Mouse (Mus musculus) heart, embryonic 11.5 days (tissue): ENCODE data around the gene 5330417C22Rik. TPM values are rescaled to one million over a fixed set of nuclear protein-coding genes. Genes with fewer than 3 reads are reported as not detected.

Experiments used
- ATAC-seq: fragments of 200-750 bp; cut with Nextera tagmentation; replicated peaks from 2 replicates; pipeline ENCODE4 v1.8.0; 2017; ENCODE audit warnings: moderate library complexity; ENCODE audit not compliant: insufficient number of reproducible peaks, low FRiP score, low TSS enrichment
- H3K27ac ChIP-seq: fragments of 300-500 bp; sonication (generic); 2 replicates; pipeline ENCODE4 v1.5.1; 2014; ENCODE audit warnings: mild to moderate bottlenecking, low read depth, low read length
- H3K27me3 ChIP-seq: fragments of 300-500 bp; sonication (generic); 2 replicates; pipeline ENCODE4 v1.6.1; 2014; ENCODE audit warnings: mild to moderate bottlenecking, low read length, mixed read lengths; ENCODE audit not compliant: control insufficient read depth, insufficient read depth
- H3K36me3 ChIP-seq: fragments of 300-500 bp; sonication (generic); 2 replicates; pipeline ENCODE4 v1.6.1; 2014; ENCODE audit warnings: mild to moderate bottlenecking, low read length, moderate library complexity, mixed read lengths; ENCODE audit not compliant: control insufficient read depth, insufficient read depth
- H3K4me1 ChIP-seq: fragments of 300-500 bp; sonication (generic); 2 replicates; pipeline ENCODE4 v1.6.1; 2014; ENCODE audit warnings: low read length; ENCODE audit not compliant: control insufficient read depth, insufficient read depth
- H3K4me2 ChIP-seq: fragments of 300-500 bp; sonication (generic); 2 replicates; pipeline ENCODE4 v1.6.1; 2014; ENCODE audit warnings: mild to moderate bottlenecking, moderate library complexity
- H3K4me3 ChIP-seq: fragments of 300-500 bp; sonication (generic); 2 replicates; pipeline ENCODE4 v1.5.1; 2014; ENCODE audit warnings: low read depth, low read length
- H3K9ac ChIP-seq: fragments of 300-500 bp; sonication (generic); 2 replicates; pipeline ENCODE4 v1.6.1; 2014; ENCODE audit warnings: mild to moderate bottlenecking, low read depth, low read length, moderate library complexity
- H3K9me3 ChIP-seq: fragments of 300-500 bp; sonication (generic); replicated peaks from 2 replicates; pipeline ENCODE4 v1.6.1; 2016; ENCODE audit warnings: low read length; ENCODE audit not compliant: control insufficient read depth
- WGBS: fragments of 180-500 bp; shearing (Covaris S2); extraction: QIAGEN DNeasy Blood & Tissue Kit; methylation state at CpG from one replicate; pipeline ENCODE4 v1.1.7; 2014; ENCODE audit not compliant: insufficient replicate concordance; 5-methylcytosine and 5-hydroxymethylcytosine counted together
- polyA plus RNA-seq: library from polyadenylated mRNA; unstranded; fragments of >200 nt; fragmentation: Nextera tagmentation; extraction: Ambion mirVana; gene quantifications from 2 replicates; pipeline ENCODE4 v1.2.1, GENCODE M21; 2014

The 5330417C22Rik gene
- polyA plus RNA-seq, 1 experiment from 2014 or later = 0.59 TPM

DNA sequence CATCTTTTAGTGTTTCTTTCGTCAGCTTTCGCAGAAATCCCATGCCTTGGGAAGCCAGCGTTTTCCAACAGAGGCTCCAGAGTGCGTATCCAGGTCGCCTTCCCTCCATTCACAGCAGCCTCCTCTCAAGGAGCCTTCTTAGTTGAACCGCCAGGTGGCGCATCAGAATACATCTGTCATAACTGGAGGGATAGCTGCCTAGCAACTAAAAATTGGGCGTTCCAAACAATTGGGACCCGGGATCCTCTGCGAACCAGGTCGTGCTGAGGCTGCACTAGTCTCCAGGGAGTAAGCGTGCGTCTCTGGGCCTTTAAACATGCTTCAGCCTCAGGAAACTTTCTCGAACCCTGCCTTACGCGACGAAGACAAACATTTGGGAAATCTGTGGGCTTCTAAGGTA, 967 bp upstream of the 5330417C22Rik start:
- ATAC-seq = no peak; the same call in 1 of the 2 replicates
- Histone ChIP-seq H3K27me3 (peaks cover 18% of the 10 kb centered on the region), H3K9ac (no peak overlapping the region)

DNA sequence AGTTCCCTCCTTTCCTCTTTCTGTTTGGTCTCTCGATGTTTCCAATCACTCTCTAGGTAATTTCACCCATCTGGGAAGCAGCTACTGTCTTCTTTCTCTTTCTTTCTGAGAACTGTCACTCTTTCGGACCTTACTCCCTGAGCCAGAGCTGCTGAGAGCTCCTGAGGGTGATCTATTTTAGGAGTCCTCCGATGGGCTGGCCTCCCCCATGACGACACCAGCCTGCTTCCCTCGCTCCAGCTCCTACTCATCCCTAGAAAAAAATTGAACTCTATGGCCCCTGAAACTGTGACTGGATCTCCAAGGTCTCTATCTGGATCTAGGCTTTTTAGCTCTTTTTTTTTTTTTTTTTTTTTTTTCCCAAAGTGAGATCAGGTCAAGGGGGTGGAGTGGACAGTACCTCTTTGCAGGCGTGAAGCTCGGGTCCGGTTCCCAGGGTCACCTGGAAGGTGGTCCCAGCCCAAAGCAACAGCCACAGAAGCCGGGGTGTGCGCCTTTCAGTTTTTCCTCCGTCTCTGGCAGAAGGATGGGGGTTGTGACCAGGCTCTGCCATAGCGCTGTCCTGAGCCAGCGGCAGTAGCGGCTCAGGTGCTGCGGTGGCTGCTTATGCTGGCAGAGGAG, 330 bp downstream of the 5330417C22Rik start:
- Histone ChIP-seq H3K9ac (no peak overlapping the region), H3K9me3 (no peaks in the 10 kb centered on the region), H3K4me3 (peak overlapping the region; percentile 45), H3K36me3 (no peaks in the 10 kb centered on the region), H3K4me2 (peak overlapping the region; percentile 86), H3K27me3 (peaks cover 18% of the 10 kb centered on the region), H3K4me1 (peaks cover 12% of the 10 kb centered on the region; the same call in 1 of the 2 replicates), H3K27ac (no peak overlapping the region)
- WGBS = 7% methylated on average over 15 of the region's 15 CpGs
- no peak for ATAC-seq

More for the DNA sequence above, 967 bp upstream of the 5330417C22Rik start:
- Histone ChIP-seq H3K9me3 (no peaks in the 10 kb centered on the region), H3K4me1 (peaks cover 12% of the 10 kb centered on the region; the same call in 1 of the 2 replicates), H3K27ac (no peak overlapping the region), H3K4me2 (peak overlapping the region; percentile 23), H3K36me3 (no peaks in the 10 kb centered on the region), H3K4me3 (no peak overlapping the region)
- 7% methylated on average over 17 of the region's 17 CpGs for WGBS

- ATAC-seq = no peak
- Histone ChIP-seq H3K9ac (no peak within 1 kb of the TSS), H3K4me1 (peaks cover 12% of the 10 kb centered on the region; the same call in 1 of the 2 replicates), H3K9me3 (no peaks in the 10 kb centered on the region), H3K36me3 (no peaks in the 10 kb centered on the region), H3K27me3 (peaks cover 18% of the 10 kb centered on the region), H3K4me2 (no peak within 1 kb of the TSS), H3K27ac (no peak within 1 kb of the TSS), H3K4me3 (no peak within 1 kb of the TSS)
- 76% methylated on average over 6 of the region's 6 CpGs for WGBS
These were observed 2.4 kb downstream of the 5330417C22Rik start, which contains the start of gene 1700013F07Rik for GRCm38 (mm10) chr3:108533951-108534350. Gene 1700013F07Rik (plus strand): TSS chr3:108534150.

DNA sequence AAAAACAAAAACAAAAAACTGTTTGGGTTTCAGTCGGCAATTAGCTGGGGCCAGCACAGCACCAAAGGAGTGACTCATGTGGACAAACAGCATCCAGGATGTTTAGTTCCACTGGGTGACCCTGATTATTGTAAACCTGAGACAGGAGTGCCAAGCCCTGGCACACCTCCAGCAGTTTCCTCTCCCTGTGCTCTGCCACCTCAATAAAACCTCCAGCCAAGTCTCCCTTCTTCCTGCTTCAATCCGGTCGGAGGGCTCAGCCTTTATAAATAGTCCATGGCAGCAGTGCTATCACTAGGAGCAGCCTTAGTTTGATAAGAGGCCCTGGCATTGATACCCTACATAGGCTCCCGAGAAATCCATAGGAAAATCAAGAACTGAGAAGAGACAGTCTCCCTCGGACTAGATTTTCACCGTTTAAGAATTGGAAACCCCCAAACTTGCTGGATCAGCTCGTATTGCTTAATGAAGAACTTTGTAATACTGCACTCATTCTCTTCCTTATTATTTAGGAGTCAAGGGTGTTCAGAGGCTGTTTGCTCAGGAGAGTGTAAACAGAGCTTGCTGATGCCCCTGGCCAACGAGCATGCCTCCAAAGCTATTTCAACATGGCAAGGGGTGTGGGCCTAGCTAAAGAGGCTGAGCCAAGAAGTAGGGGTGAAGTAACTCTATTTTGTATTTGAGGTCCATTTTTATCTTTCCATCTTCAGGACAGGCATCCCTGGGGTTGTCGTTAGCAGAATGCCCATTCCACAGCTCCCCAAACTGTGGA, 3.0 kb downstream of the 5330417C22Rik start:
- peaks cover 12% of the 10 kb centered on the region; the same call in 1 of the 2 replicates for H3K4me1 ChIP-seq
- no peak for ATAC-seq
- H3K4me2 ChIP-seq = no peak overlapping the region
- no peaks in the 10 kb centered on the region for H3K9me3 ChIP-seq
- peaks cover 18% of the 10 kb centered on the region for H3K27me3 ChIP-seq
- H3K36me3 ChIP-seq = no peaks in the 10 kb centered on the region
- 53% methylated on average over 9 of the region's 9 CpGs for WGBS
- H3K9ac ChIP-seq = no peak overlapping the region
- H3K4me3 ChIP-seq = no peak overlapping the region
- H3K27ac ChIP-seq = no peak overlapping the region

DNA sequence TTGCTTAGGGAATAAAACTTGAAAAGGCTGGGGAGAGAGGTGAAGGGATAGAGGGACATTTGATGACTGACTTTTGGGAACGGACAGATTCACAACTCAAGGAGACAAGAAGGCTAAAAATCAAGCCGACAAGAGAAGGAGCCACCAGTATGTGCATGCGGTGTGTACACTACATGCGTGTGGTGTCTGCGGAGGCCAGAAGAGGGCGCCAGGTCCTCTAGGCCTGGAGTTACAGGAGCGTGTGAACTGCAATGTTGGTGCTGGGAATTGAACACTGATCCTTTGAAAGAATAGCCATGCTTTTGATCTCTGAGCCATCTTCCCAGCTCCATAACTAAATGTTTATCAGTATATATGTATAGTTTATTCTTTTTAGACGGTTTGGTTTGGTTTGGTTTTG, 7.8 kb downstream of the 5330417C22Rik start:
- H3K27me3 ChIP-seq = no peaks in the 10 kb centered on the region
- no peaks in the 10 kb centered on the region for H3K9me3 ChIP-seq
- no peak for ATAC-seq
- H3K36me3 ChIP-seq = no peaks in the 10 kb centered on the region
- no peak overlapping the region for H3K4me2 ChIP-seq
- H3K9ac ChIP-seq = no peak overlapping the region
- H3K4me1 ChIP-seq = peaks cover 4% of the 10 kb centered on the region; the same call in 1 of the 2 replicates
- no peak overlapping the region for H3K4me3 ChIP-seq
- 90% methylated on average over 8 of the region's 8 CpGs for WGBS
- H3K27ac ChIP-seq = no peak overlapping the region

DNA sequence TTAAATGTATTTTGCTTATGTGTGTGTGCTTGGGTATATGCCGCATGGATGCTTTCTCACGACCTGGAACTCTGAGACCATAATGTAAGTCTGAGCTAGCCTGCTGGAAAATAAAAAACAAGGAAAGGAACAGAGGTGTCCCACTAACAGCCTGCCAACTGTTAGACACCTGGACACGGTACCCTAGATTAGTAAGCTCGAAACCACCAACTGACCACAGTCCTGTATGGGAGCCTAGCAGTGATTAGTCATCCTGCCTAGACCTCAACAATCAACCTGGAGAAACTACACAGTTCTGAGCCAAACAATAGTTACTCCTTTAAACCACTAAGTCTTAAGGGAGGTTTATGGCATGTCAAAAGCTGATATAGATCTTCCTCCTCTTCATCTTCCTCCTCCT, 12.9 kb downstream of the 5330417C22Rik start:
- Histone ChIP-seq H3K4me1 (no peaks in the 10 kb centered on the region), H3K27ac (no peak overlapping the region), H3K9me3 (no peaks in the 10 kb centered on the region), H3K4me2 (no peak overlapping the region), H3K36me3 (no peaks in the 10 kb centered on the region), H3K4me3 (no peak overlapping the region), H3K27me3 (no peaks in the 10 kb centered on the region), H3K9ac (no peak overlapping the region)
- 87% methylated on average over 4 of the region's 4 CpGs for WGBS
- no peak for ATAC-seq

GRCm38 (mm10) chr3:108518276-108518675, 18.1 kb downstream of the 5330417C22Rik start:
- no peak overlapping the region for H3K4me3 ChIP-seq
- H3K36me3 ChIP-seq = no peaks in the 10 kb centered on the region
- no peak overlapping the region for H3K27ac ChIP-seq
- H3K9ac ChIP-seq = no peak overlapping the region
- H3K4me1 ChIP-seq = no peaks in the 10 kb centered on the region
- ATAC-seq = no peak
- no peak overlapping the region for H3K4me2 ChIP-seq
- no peaks in the 10 kb centered on the region for H3K27me3 ChIP-seq
- WGBS = 53% methylated on average over 4 of the region's 4 CpGs
- no peaks in the 10 kb centered on the region for H3K9me3 ChIP-seq

- H3K36me3 ChIP-seq = no peaks in the 10 kb centered on the region
- ATAC-seq = no peak
- no peak overlapping the region for H3K4me3 ChIP-seq
- no peak overlapping the region for H3K27ac ChIP-seq
- no peaks in the 10 kb centered on the region for H3K9me3 ChIP-seq
- H3K4me2 ChIP-seq = no peak overlapping the region
- H3K27me3 ChIP-seq = no peaks in the 10 kb centered on the region
- WGBS = 63% methylated on average over 3 of the region's 3 CpGs
- H3K4me1 ChIP-seq = no peaks in the 10 kb centered on the region
- H3K9ac ChIP-seq = no peak overlapping the region
These were observed 22.9 kb downstream of the 5330417C22Rik start for GRCm38 (mm10) chr3:108513465-108513864.
